Mouse (Mus musculus) left cerebral cortex, adult 2 months (tissue): ENCODE data around the gene St8sia4. TPM values are rescaled to one million over a fixed set of nuclear protein-coding genes. Genes with fewer than 3 reads are reported as not detected.
A peak's percentile ranks its signal among the peaks of the same experiment; 100 is the strongest.

Source experiments
- DNase-seq, 2 experiments: peaks; one replicate each; pipeline ENCODE4 v3.0.0; 2021 to 2022; ENCODE audit warnings: low spot score in 2 of 2, mixed read lengths in 1 of 2; ENCODE audit errors: extremely low spot score in 1 of 2
- H3K27ac ChIP-seq: fragments of 200-600 bp; 2 replicates; pipeline ENCODE4 v1.8.1; 2022
- H3K4me3 ChIP-seq: fragments of 200-600 bp; 2 replicates; pipeline ENCODE4 v1.8.1; 2022
- CTCF ChIP-seq: fragments of 200-600 bp; IDR thresholded peaks from 2 replicates; pipeline ENCODE4 v1.8.1; 2022; ENCODE audit warnings: antibody characterized with exemption, mild to moderate bottlenecking, moderate library complexity
- intact Hi-C: fragments of 180-260 bp; cut with DNase I; formaldehyde crosslinking; loops from one replicate; pipeline ENCODE4 v1.15.1; 2025
- long read RNA-seq, 2 experiments: library from polyadenylated mRNA; stranded (forward); transcript quantifications; one replicate each; pipeline ENCODE4 v2.0.0; 2021; ENCODE audit warnings: borderline mapping rate in 2 of 2
- total RNA-seq, 2 experiments: library from RNA; stranded (reverse); gene quantifications; 2 replicates each; pipeline ENCODE4 v1.2.3; 2021

Gene St8sia4
- total RNA-seq, result 1 to 10 TPM; 7.7 to 9.4 TPM
- long read RNA-seq, experiment 1, full-length matches to known transcripts, result 10 of 10 reads
- long read RNA-seq, experiment 1, partial matches to known transcripts, result 0 of 10 reads
- long read RNA-seq, experiment 1, other reads (novel, unspliced or antisense), result 0 of 10 reads
- long read RNA-seq, experiment 2, full-length matches to known transcripts, result 9 of 11 reads
- long read RNA-seq, experiment 2, partial matches to known transcripts, result 2 of 11 reads
- long read RNA-seq, experiment 2, other reads (novel, unspliced or antisense), result 0 of 11 reads

DNA sequence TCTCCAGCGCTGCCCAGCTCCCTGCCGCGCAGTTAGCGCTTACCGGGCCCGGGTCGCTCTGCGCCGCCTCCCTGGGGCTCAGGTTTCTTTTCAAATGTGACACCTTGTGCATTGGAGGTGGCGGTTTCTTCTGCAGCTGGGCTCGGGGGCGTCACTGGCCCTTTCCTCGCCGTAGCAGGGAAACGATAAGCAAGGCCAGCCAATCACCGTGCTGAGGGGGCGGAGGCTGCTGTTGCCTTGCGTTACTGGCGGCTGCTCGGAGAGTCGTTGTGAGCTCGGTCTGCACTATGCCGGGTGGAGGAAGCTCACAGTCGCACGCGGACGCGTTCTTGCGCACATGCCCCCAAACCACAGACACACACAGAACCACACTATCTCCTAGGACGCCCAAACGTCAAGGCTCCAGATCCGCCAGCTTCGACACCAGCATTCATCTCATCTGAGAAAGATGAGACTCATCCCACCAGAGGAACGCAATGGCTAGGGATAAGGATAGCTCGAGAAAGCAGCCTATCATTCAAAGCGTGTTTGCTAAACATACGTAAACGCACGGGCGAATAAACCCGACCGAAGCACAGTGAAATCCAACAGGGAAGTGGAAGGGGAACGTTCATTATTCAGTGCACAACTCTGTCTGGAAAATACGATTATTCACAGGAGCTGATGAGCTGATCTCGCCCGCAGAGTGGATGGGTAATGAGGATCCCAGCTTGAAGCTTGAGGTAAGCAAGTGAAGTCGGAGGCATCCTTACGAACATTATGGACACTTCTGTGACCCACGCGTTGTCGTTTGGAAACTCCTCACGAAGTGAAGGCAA, at the start of gene St8sia4:
Gene St8sia4 (minus strand): TSS at position 137 of the 818 bp plus-strand sequence.
- no peak for TF ChIP-seq CTCF
- DNase-seq, result peak; percentile 84 to 85
- H3K4me3 ChIP-seq, result peak within 1 kb of the TSS; percentile 50
- intact Hi-C loops, result loop anchor here (1.0 to 5.0 kb wide), 2 partner anchors 90 to 353 kb away; no protein-coding TSS in a partner anchor
- H3K27ac ChIP-seq, result peak within 1 kb of the TSS; percentile 76

DNA sequence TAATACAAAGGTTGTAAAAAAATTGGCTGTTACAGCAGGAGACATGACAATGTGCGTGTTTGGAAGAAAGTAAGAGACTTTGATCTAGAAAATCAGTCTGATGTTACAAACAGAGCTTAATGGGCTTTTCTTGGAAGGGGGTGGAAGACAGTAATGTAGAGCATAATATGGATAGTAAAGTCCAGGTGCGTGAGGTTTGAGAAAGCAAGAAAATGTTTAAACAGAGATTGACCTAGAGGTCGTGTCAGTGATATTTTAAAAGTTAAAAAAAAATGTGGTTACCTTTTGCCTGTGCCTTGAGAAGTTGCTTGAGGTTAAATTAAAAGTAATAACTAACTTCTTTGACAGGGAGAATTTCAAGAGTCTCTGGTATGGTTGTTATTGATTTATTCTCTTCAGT, 41.8 kb upstream of the St8sia4 start:
- Histone ChIP-seq H3K27ac (no peak overlapping the region), H3K4me3 (no peak overlapping the region)
- intact Hi-C loops, result no loop called here
- no peak for TF ChIP-seq CTCF
- DNase-seq, result no peak

DNA sequence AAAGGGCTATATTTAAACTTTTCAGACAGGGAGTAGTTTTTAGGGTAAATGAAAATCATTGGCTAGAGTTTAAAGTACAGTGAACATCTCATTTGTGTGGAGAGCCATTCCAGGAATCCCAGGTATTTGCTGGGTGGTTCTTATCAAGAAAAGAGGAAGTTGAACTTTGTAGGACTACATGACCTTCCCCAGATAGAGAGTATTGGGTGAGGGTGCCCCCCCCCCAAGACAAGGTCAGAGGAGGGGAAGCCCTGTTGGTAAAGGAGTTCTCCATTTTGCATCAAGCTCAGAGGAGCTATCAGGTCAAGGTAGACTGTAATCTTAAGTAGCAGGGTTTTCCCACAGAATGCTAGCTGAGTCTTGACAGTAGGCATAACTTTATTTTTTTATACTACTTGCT, 32.5 kb upstream of the St8sia4 start:
- no peak for DNase-seq
- intact Hi-C loops, result no loop called here
- Histone ChIP-seq H3K4me3 (no peak overlapping the region), H3K27ac (no peak overlapping the region)
- TF ChIP-seq CTCF, result no peak

DNA sequence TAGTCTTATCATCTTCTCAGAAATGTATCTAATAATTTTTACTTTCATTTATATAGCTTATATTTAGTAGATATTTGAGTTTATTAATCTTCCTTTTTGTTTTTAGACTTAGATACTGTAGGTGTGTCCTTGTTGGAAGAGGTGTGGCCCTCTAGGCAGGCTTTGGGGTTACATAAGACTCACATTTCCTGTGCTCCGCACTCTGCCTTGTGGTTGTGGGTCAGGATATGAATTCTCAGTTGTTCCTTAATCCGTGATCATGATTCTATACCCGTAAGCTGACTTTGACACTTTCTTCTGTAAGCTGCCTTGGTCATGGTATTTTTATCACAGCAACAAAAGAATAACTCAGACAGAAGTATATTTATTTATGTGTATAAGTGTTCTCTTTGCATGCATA, 6.7 kb upstream of the St8sia4 start:
- intact Hi-C loops, result no loop called here
- DNase-seq, result no peak
- no peak overlapping the region for H3K4me3 ChIP-seq
- no peak for TF ChIP-seq CTCF
- no peak overlapping the region for H3K27ac ChIP-seq

DNA sequence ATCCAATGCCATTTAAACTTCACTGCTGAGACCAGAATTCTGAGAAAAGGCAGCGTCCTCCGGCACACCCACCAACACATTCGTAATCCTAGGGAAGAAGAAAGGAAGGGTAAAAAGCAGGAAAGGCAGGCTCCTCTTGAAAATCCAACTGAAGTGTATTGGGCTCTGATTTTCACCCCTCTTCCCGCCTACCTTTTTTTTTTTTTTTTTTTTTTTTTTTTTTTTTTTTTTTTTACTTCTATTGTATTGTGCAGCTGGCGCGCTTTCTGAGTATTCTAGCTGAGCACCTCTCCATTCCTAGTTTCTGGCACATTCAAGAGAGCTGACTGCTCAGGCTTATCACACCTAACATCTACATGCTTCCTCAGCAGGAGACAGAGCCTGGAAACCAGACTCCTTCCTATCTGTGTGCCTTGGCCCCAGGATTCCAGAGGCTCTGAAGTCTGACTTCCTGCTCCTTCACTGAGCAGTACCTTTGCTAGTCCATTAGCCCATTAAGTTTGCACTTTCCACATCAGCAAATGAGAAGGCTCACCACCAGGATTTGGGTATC, 958 bp upstream of the St8sia4 start:
- DNase-seq, result peak in 1 of 2 experiments; percentile 10
- Histone ChIP-seq H3K4me3 (peak overlapping the region; percentile 47), H3K27ac (peak overlapping the region; percentile 76)
- TF ChIP-seq CTCF, result no peak
- intact Hi-C loops, result loop anchor here (5.0 kb wide), 1 partner anchor 89 kb away; no protein-coding TSS in a partner anchor

DNA sequence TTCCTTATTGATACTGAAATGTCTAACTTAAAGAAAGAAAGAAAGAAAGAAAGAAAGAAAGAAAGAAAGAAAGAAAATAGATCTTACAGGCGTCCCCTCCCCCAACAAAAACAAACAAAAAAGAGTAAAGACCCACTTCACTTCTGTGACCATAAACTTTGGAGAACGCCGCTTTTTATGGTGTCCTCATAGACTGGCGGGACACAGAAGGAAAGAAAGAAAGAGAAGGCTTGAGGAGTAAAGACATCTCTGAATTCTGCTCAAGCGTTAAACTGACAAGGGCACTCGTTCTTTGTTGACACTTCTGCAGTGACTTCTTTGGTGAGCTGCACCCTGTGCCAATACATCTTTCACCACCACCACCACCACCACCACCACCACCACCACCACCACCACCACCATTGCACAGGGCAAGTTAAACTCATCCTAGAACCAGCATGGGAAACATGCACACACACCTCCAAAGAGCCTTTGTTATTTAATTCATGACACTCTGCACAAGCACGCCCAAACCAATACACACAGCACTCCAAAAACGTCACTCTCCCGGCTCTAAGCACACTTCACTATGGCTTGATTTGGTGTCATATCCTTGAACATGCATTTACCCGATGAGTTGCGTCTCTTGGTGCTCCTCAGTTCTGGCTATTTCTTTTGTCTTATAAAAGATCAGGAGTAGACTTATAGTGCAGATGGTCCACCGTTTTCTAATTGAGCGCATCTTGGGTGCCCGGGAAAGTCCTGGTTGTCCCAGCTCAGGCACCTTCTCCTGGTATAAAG, 640 bp downstream of the St8sia4 start:
- H3K4me3 ChIP-seq, result peak overlapping the region; percentile 50
- no peak for TF ChIP-seq CTCF
- peak overlapping the region; percentile 76 for H3K27ac ChIP-seq
- intact Hi-C loops, result loop anchor here (1.0 to 5.0 kb wide), 2 partner anchors 91 to 352 kb away; no protein-coding TSS in a partner anchor
- peak; percentile 8 to 12 for DNase-seq

DNA sequence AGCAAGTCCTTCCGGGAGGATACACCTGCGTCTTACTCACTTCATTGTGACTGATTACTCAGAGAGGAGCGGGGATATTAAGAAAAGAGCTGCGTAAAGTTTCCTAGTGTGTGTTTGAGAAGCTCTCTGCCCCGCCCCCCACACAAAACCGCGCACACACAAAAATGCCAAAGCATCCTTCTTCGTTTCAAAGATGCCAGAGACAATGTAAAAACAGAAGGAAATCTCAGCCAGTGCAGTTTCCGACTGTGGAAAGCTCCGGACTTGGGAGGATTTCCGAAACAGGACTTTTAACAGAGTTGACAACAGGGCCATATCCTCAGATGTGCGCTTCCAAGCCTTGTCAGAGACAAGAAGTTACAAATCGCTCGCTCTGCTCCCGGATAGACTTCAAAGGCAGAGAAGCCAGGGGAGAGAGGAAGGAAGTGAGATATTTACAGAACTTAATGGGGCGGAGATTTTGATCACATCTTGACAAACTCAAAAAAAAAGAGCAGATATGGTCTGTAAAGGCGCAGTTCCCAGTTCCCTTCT, 1.4 kb downstream of the St8sia4 start:
- intact Hi-C loops, result loop anchor here (5.0 kb wide), 1 partner anchor 91 kb away; no protein-coding TSS in a partner anchor
- TF ChIP-seq CTCF, result no peak
- peak in 1 of 2 experiments; percentile 8 for DNase-seq
- H3K4me3 ChIP-seq, result peak overlapping the region; percentile 50
- peak overlapping the region; percentile 44; the same call in 1 of the 2 replicates for H3K27ac ChIP-seq

DNA sequence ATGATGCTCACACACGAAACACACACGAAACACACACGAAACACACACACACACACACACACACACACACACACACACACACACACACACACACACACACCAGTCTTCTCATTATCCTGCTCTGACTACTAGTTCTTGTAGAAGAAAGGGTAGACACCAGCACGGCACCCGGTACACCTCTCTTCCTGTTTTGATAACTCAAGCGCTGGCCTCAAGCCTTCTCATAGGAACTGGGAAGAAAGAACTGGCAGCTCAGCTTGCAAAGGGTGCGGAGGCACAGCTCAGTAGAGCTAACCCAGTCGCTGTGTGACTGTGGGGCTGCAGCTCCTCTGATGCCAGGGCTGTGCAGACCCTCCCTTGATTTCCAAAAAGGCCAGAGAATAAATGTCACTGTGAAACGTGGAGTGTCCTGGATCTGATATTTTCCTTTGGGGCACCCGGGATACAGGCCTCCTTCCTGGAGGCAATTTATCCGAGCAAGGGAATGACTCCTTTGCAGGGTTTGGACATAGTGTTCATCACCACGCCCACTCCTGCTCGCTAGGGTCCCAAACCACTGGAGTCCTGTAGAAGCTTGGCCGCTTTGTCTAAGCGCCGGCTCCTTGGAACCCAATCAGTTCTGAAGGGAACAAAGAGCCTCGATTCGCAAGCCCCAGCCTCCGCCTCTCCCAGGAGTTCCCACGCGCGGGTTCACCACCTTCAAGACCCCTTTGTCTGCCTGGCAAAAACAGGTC, 2.2 kb downstream of the St8sia4 start:
- DNase-seq, result peak; percentile 23
- Histone ChIP-seq H3K4me3 (peak overlapping the region; percentile 50), H3K27ac (peak overlapping the region; percentile 29)
- no peak for TF ChIP-seq CTCF
- intact Hi-C loops, result loop anchor here (5.0 kb wide), 1 partner anchor 92 kb away; no protein-coding TSS in a partner anchor

DNA sequence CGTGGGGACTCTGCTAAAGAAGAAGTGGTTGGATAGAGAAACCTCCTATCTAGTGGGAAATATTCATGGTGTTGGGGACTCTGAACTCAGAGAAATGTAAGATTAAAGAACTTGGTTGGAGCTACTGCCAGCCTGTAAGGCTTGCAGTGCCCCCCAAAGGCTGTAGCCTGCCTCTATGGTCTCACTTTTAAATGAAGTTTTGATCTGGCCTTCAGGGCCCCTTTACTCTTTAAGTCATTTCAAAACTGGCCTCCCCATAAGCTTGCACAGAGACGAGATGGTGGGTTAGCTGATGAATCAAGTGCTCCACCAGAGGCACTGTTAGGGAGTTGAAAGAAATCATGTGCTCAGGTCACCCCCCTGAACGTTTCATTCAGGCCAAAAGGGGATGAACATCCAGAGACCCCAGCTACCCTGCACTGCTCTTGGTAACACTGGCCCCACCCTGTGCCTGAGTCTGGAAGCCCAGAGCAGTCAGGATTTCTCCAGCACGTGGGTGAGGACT, 3.0 kb downstream of the St8sia4 start:
- H3K27ac ChIP-seq, result no peak overlapping the region
- H3K4me3 ChIP-seq, result peak overlapping the region; percentile 27
- intact Hi-C loops, result no loop called here
- no peak for DNase-seq
- peak; percentile 36 for TF ChIP-seq CTCF

DNA sequence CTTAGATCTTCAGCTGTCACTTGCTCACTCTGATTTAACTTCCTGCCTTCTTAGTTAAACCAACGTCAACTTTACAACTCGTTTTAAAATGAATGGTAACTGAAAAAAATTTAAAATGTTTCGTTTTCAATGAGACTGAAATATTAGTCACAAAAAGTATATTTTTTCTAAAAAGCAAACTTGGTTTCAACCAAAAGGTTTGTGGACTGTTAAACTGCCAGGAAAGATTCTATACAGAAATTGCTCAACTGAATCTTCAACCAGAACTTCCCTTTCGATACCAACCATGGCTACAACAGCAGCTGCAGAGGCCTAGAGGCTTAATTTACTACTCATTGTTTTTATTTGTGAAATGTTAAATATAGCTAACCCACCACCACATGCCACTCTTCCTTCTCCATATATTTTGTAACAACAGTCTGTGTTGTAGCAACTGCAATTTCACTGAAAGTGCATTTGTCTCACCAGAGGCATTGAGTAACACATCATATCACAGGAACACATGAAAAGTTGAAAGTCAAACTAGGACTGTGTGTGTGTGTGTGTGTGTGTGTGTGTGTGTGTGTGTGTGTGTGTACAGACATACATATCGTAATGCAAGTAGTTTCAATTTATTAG, 10.2 kb downstream of the St8sia4 start:
- no peak for DNase-seq
- no peak for TF ChIP-seq CTCF
- H3K4me3 ChIP-seq, result no peak overlapping the region
- no peak overlapping the region for H3K27ac ChIP-seq
- intact Hi-C loops, result no loop called here
